8 mouse cellular contexts compared by ENCODE assay signal in genomic region chr9:123504325-123504724, GRCm38 (mm10). TPM values are rescaled to one million over a fixed set of nuclear protein-coding genes. Genes with fewer than 3 reads are reported as not detected.
DNase-seq lines count a peak whose midpoint lies in the region; TF ChIP-seq lines count a peak whose summit lies in the region.

No protein-coding gene starts in this region.

- TF ChIP-seq CTCF in gastrocnemius, adult 2 months (IDR thresholded peaks at IDR 0.05) = peak; percentile 98; the same call in 1 of the 2 replicates

- H3K27ac ChIP-seq in gastrocnemius, adult 2 months = peak overlapping the region; percentile 75

- intact Hi-C loops in gastrocnemius, adult 2 months (cut with DNase I) = loop anchor here (1.0 to 10.0 kb wide), 3 partner anchors 26 to 250 kb away; partner anchors contain the start of gene Limd1

- H3K4me3 ChIP-seq in gastrocnemius, adult 2 months = no peak overlapping the region

- peak; percentile 70 to 71 for DNase-seq in B cell, adult 2 months
- DNase-seq in Muller cell, postnatal 12 days (ENCODE audit: inconsistent ontology term) = peak; percentile 43
- DNase-seq in cerebellum, postnatal 10 days = peak; percentile 80 to 85
- DNase-seq in gastrocnemius, adult 2 months = peak; percentile 70
- peak; percentile 64 for DNase-seq in kidney, adult 18-20 months
- DNase-seq in lung, adult 18-20 months = peak; percentile 59 to 78
- peak; percentile 43 for DNase-seq in retina, adult 2 months (ENCODE audit: low read depth, low spot score)
- no peak for DNase-seq in urinary bladder, postnatal 25 days (ENCODE audit: low spot score)

RNA-seq across cellular contexts. Expression of gene Sacm1l, which starts 25.2 kb away (rescaled TPM):
- total RNA-seq in gastrocnemius, adult 2 months (2021) = 10 to 100 TPM; 19.8 to 22.9 TPM

RNA-seq across cellular contexts. Expression of gene Limd1, which starts 25.8 kb away (rescaled TPM):
- total RNA-seq in gastrocnemius, adult 2 months (2021) = 10 to 100 TPM; 31.5 to 41.1 TPM
